11 mouse cellular contexts compared by ENCODE assay signal in the genomic region with DNA sequence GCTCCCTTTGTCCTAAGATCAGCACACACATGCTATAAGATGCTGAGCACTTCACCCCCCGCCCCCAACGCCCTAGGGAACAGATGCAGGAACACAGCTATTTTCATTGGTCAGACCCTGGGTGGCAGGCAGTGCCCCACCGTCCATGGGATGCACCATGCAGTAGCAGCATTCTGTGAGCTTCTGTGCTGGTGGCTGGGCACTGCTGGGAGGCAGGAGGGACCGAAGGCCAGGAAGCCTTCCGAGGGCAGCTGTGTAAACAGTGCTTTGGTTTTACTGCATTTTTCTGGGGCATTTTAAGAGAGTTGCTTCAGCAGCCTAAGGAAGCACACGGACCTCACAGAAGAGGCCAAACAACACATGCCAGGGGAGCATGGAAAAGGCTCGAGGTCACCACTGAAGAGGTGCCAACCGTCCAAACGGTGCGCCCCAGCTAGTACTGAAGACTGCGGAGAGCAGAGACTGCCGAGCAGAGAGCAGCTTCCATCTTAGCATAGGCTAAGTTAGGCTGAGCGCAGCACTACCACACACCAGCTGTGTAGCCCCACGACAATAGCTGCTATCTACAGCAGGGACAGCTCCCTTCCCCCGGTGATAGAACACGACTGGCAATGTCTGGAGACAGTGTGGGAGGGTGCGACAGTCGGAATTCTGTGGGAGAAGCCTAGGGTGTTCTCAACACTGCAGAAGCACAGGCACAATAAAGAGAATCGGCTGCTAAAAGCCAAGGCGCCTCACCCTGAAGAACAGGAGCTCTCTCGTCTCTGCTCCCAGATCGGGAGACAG. TPM values are rescaled to one million over a fixed set of nuclear protein-coding genes. Genes with fewer than 3 reads are reported as not detected.
A peak's percentile ranks its signal among the peaks of the same experiment; 100 is the strongest.
DNase-seq lines count a peak whose midpoint lies in the region; ATAC-seq lines count a peak whose summit lies in the region.
"Had no signal": no experiment of that assay in that cellular context is flagged by ENCODE, and none has a peak within 500 bp of the region (broad histone marks: within the 10 kb centered on the region; RNA-seq: fewer than 3 reads in every experiment).

No protein-coding gene starts in this region.

- DNase-seq in kidney, adult 18-20 months = no peak
- peak; percentile 96 for DNase-seq in brain, adult 2 months (ENCODE audit: low read depth, low spot score)
- DNase-seq in frontal cortex, adult 2 months (ENCODE audit: extremely low spot score in 1 of 2, low spot score in 1 of 2) = peak; percentile 83 to 89
- no peak for DNase-seq in cerebellum, adult 8-10 months
- no peak for DNase-seq in cerebellum, adult 11-12 months
- DNase-seq: thymus, postnatal 36 days had no signal

- no peaks in the 10 kb centered on the region for H3K27me3 ChIP-seq in kidney, embryonic 16.5 days (ENCODE audit: insufficient read depth, low read length)
- no peaks in the 10 kb centered on the region for H3K27me3 ChIP-seq in limb, embryonic 15.5 days
- H3K27me3 ChIP-seq: liver, embryonic 15.5 days had no signal

- peak overlapping the region; percentile 36 for H3K27ac ChIP-seq in kidney, embryonic 16.5 days (ENCODE audit: low read length)
- no peak overlapping the region for H3K27ac ChIP-seq in limb, embryonic 15.5 days
- H3K27ac ChIP-seq: liver, embryonic 15.5 days had no signal

- H3K4me1 ChIP-seq in kidney, embryonic 16.5 days (ENCODE audit: insufficient read depth, low read length) = no peaks in the 10 kb centered on the region
- H3K4me1 ChIP-seq in limb, embryonic 15.5 days = peaks cover 5% of the 10 kb centered on the region; the same call in 1 of the 2 replicates
- H3K4me1 ChIP-seq: liver, embryonic 15.5 days had no signal

- no peaks in the 10 kb centered on the region for H3K9me3 ChIP-seq in kidney, embryonic 16.5 days (ENCODE audit: low read length)
- no peaks in the 10 kb centered on the region for H3K9me3 ChIP-seq in limb, embryonic 15.5 days
- H3K9me3 ChIP-seq: liver, embryonic 15.5 days had no signal

- no peak overlapping the region for H3K4me3 ChIP-seq in kidney, embryonic 16.5 days (ENCODE audit: low read length)
- H3K4me3 ChIP-seq in limb, embryonic 15.5 days = no peak overlapping the region
- H3K4me3 ChIP-seq: erythroblast, embryonic 14.5 days; liver, embryonic 15.5 days had no signal

- H3K36me3 ChIP-seq in kidney, embryonic 16.5 days (ENCODE audit: insufficient read depth, low read length) = peaks cover 98% of the 10 kb centered on the region
- H3K36me3 ChIP-seq in limb, embryonic 15.5 days = peaks cover 99% of the 10 kb centered on the region

- peak; percentile 46; the same call in 1 of the 2 replicates for ATAC-seq in kidney, embryonic 16.5 days (ENCODE audit: low FRiP score, low TSS enrichment)
- 0 out of 2 replicates have a peak, but pooled peaks have one; percentile 37 for ATAC-seq in limb, embryonic 15.5 days (ENCODE audit: insufficient number of reproducible peaks, low FRiP score, low TSS enrichment, low read depth)
- no peak for ATAC-seq in cerebellum, adult (ENCODE audit: insufficient number of reproducible peaks, low FRiP score, low TSS enrichment)

- WGBS in kidney, embryonic 16.5 days = 48% methylated on average over 22 of the region's 22 CpGs
- WGBS in limb, embryonic 15.5 days = 68% methylated on average over 22 of the region's 22 CpGs

- no peak overlapping the region for H3K4me2 ChIP-seq in kidney, embryonic 16.5 days (replicated peaks; ENCODE audit: low read depth, low read length)
- H3K4me2 ChIP-seq in limb, embryonic 15.5 days = no peak overlapping the region
- H3K4me2 ChIP-seq: liver, embryonic 15.5 days had no signal

- H3K9ac ChIP-seq in kidney, embryonic 16.5 days (replicated peaks; ENCODE audit: low read length) = 0 out of 2 replicates have a peak overlapping the region, but pooled peaks have one; percentile 5
- no peak overlapping the region for H3K9ac ChIP-seq in limb, embryonic 15.5 days
- H3K9ac ChIP-seq: liver, embryonic 15.5 days had no signal

RNA-seq across cellular contexts. Expression of gene Apol8, which starts 27.4 kb away (rescaled TPM):
- polyA plus RNA-seq in kidney, embryonic 16.5 days (2015; fragmentation: Nextera tagmentation; extraction: Ambion mirVana) = 0.19 and 0.21 TPM in 2 replicates
- 4.0 and 5.2 TPM in 2 replicates for polyA plus RNA-seq in frontal cortex, adult 2 months (2012; rRNA removed)
- polyA plus RNA-seq in limb, embryonic 15.5 days (2015; fragmentation: Nextera tagmentation; extraction: Ambion mirVana) = 0.14 and 0.15 TPM in 2 replicates

RNA-seq across cellular contexts. Expression of gene Apol9b, which starts 55.4 kb away (rescaled TPM):
- 0.20 TPM in 1 of 2 replicates, not detected in the other for polyA plus RNA-seq in kidney, embryonic 16.5 days (2015; fragmentation: Nextera tagmentation; extraction: Ambion mirVana)
- polyA plus RNA-seq in frontal cortex, adult 2 months (2012; rRNA removed) = 0.74 and 1.3 TPM in 2 replicates
- 0.12 and 0.22 TPM in 2 replicates for polyA plus RNA-seq in limb, embryonic 15.5 days (2015; fragmentation: Nextera tagmentation; extraction: Ambion mirVana)
- polyA plus RNA-seq: erythroblast, embryonic 14.5 days had no signal

RNA-seq across cellular contexts. Expression of gene Myh9, which starts 57.7 kb away (rescaled TPM):
- 55.4 and 64.5 TPM in 2 replicates for polyA plus RNA-seq in kidney, embryonic 16.5 days (2015; fragmentation: Nextera tagmentation; extraction: Ambion mirVana)
- 34.4 and 38.7 TPM in 2 replicates for polyA plus RNA-seq in frontal cortex, adult 2 months (2012; rRNA removed)
- 39.9 and 44.1 TPM in 2 replicates for polyA plus RNA-seq in limb, embryonic 15.5 days (2015; fragmentation: Nextera tagmentation; extraction: Ambion mirVana)

Comparison
In these comparisons a context has a peak if more than half of its experiments do, and no peak if none do; other contexts are left out.
1. DNase-seq: peak in brain, adult 2 months (single experiment) and frontal cortex, adult 2 months (2 of 2); none in kidney, adult 18-20 months (single experiment), cerebellum, adult 8-10 months (single experiment) and cerebellum, adult 11-12 months (single experiment).